Mouse (Mus musculus) adrenal gland, postnatal 4 days (tissue): ENCODE measurements around the gene Atp1a4. TPM values are rescaled to one million over a fixed set of nuclear protein-coding genes. Genes with fewer than 3 reads are reported as not detected.

Experiments
- DNase-seq, 2 experiments: peaks; one replicate each; pipeline ENCODE4 v3.0.0; 2021 to 2022; ENCODE audit warnings: low spot score in 2 of 2, mixed read lengths in 2 of 2
- total RNA-seq, 2 experiments: library from RNA; stranded (reverse); gene quantifications; 2 replicates each; pipeline ENCODE4 v1.2.3; 2021

Atp1a4 gene
- total RNA-seq, 2 experiments from 2014 or later: 0.39 to 0.45 TPM

GRCm38 (mm10) chr1:172219451-172220406 lies 38.5 kb downstream of the Atp1a4 start, which contains the start of gene Casq1:
Gene Casq1 (minus strand): TSS chr1:172219868.
- DNase-seq: no peak

GRCm38 (mm10) chr1:172218164-172218910 lies 39.9 kb downstream of the Atp1a4 start:
- DNase-seq: no peak

GRCm38 (mm10) chr1:172217148-172217547 lies 41.1 kb downstream of the Atp1a4 start:
- DNase-seq: peak; percentile 91 to 93

GRCm38 (mm10) chr1:172214748-172215147 lies 43.5 kb downstream of the Atp1a4 start:
- DNase-seq: no peak

GRCm38 (mm10) chr1:172213771-172214170 lies 44.4 kb downstream of the Atp1a4 start:
- DNase-seq: no peak

- no peak for DNase-seq
These were observed 45.4 kb downstream of the Atp1a4 start for GRCm38 (mm10) chr1:172212776-172213175.

- no peak for DNase-seq
These were observed 51.1 kb downstream of the Atp1a4 start for GRCm38 (mm10) chr1:172207111-172207584.

- DNase-seq: peak; percentile 47 to 70
These were observed 51.9 kb downstream of the Atp1a4 start, which contains the start of gene Pea15a for GRCm38 (mm10) chr1:172206141-172206917. Gene Pea15a (minus strand): TSS chr1:172206804.

GRCm38 (mm10) chr1:172205741-172206087 lies 52.5 kb downstream of the Atp1a4 start:
- no peak for DNase-seq

- DNase-seq: no peak
These were observed 53.1 kb downstream of the Atp1a4 start for GRCm38 (mm10) chr1:172204814-172205740.

- DNase-seq: no peak
These were observed 54.0 kb downstream of the Atp1a4 start for GRCm38 (mm10) chr1:172204033-172204813.

- no peak for DNase-seq
These were observed 54.6 kb downstream of the Atp1a4 start for GRCm38 (mm10) chr1:172203566-172203965.

- DNase-seq: no peak
These were observed 55.2 kb downstream of the Atp1a4 start for GRCm38 (mm10) chr1:172202894-172203522.

GRCm38 (mm10) chr1:172201967-172202880 lies 56.0 kb downstream of the Atp1a4 start:
- no peak for DNase-seq

- DNase-seq: no peak
These were observed 57.3 kb downstream of the Atp1a4 start for GRCm38 (mm10) chr1:172200871-172201447.

GRCm38 (mm10) chr1:172200161-172200560 lies 58.1 kb downstream of the Atp1a4 start:
- no peak for DNase-seq

- no peak for DNase-seq
These were observed 59.2 kb downstream of the Atp1a4 start for GRCm38 (mm10) chr1:172198996-172199395.
